Mouse (Mus musculus) midbrain, embryonic 11.5 days (tissue): Measurements from ENCODE around the gene Dclk1. TPM values are rescaled to one million over a fixed set of nuclear protein-coding genes. Genes with fewer than 3 reads are reported as not detected.

Source experiments
- ATAC-seq: fragments of 200-750 bp; cut with Nextera tagmentation; 2 replicates; pipeline ENCODE4 v1.8.0; 2017; ENCODE audit warnings: moderate TSS enrichment, moderate library complexity; ENCODE audit not compliant: low FRiP score
- DNase-seq: peaks from one replicate; pipeline ENCODE4 v3.0.0; 2015; ENCODE audit warnings: low spot score; ENCODE audit errors: missing footprints
- H3K27ac ChIP-seq: fragments of 300-500 bp; sonication (generic); 2 replicates; pipeline ENCODE4 v1.5.1; 2014; ENCODE audit warnings: low read depth, low read length
- H3K27me3 ChIP-seq: fragments of 300-500 bp; sonication (generic); 2 replicates; pipeline ENCODE4 v1.6.1; 2014; ENCODE audit warnings: mild to moderate bottlenecking, low read length, moderate library complexity, mixed read lengths; ENCODE audit not compliant: control insufficient read depth, insufficient read depth
- H3K36me3 ChIP-seq: fragments of 300-500 bp; sonication (generic); 2 replicates; pipeline ENCODE4 v1.6.1; 2014; ENCODE audit warnings: mild to moderate bottlenecking, low read length, moderate library complexity, mixed read lengths; ENCODE audit not compliant: control insufficient read depth, insufficient read depth
- H3K4me1 ChIP-seq: fragments of 300-500 bp; sonication (generic); 2 replicates; pipeline ENCODE4 v1.6.1; 2014; ENCODE audit warnings: low read length; ENCODE audit not compliant: control insufficient read depth, insufficient read depth
- H3K4me2 ChIP-seq: fragments of 300-500 bp; sonication (generic); 2 replicates; pipeline ENCODE4 v1.6.1; 2014; ENCODE audit warnings: mild to moderate bottlenecking, moderate library complexity
- H3K4me3 ChIP-seq: fragments of 300-500 bp; sonication (generic); 2 replicates; pipeline ENCODE4 v1.5.1; 2014; ENCODE audit warnings: low read depth, low read length
- H3K9ac ChIP-seq: fragments of 300-500 bp; sonication (generic); 2 replicates; pipeline ENCODE4 v1.6.1; 2014; ENCODE audit warnings: low read length
- H3K9me3 ChIP-seq: fragments of 300-500 bp; sonication (generic); 2 replicates; pipeline ENCODE4 v1.6.1; 2016; ENCODE audit warnings: low read length; ENCODE audit not compliant: control insufficient read depth
- WGBS: fragments of 180-500 bp; shearing (Covaris S2); extraction: QIAGEN DNeasy Blood & Tissue Kit; methylation state at CpG from one replicate; pipeline ENCODE4 v1.1.7; 2014; 5-methylcytosine and 5-hydroxymethylcytosine counted together
- polyA plus RNA-seq: library from polyadenylated mRNA; unstranded; fragments of >200 nt; fragmentation: Nextera tagmentation; extraction: Ambion mirVana; gene quantifications from 2 replicates; pipeline ENCODE4 v1.2.1, GENCODE M21; 2014

Dclk1 gene
- polyA plus RNA-seq, 1 experiment from 2014 or later, result 63.2 TPM

GRCm38 (mm10) chr3:55572297-55572681 lies 330.1 kb downstream of the Dclk1 start:
- ATAC-seq, result peak; percentile 54; the same call in 1 of the 2 replicates
- no peaks in the 10 kb centered on the region for H3K36me3 ChIP-seq
- WGBS, result 84% methylated on average over 4 of the region's 4 CpGs
- H3K4me2 ChIP-seq, result no peak overlapping the region
- H3K9me3 ChIP-seq, result no peaks in the 10 kb centered on the region
- no peak overlapping the region for H3K9ac ChIP-seq
- no peak for DNase-seq
- H3K27ac ChIP-seq, result peak overlapping the region; percentile 52
- no peak overlapping the region for H3K4me3 ChIP-seq
- no peaks in the 10 kb centered on the region for H3K27me3 ChIP-seq
- peaks cover 13% of the 10 kb centered on the region for H3K4me1 ChIP-seq

- no peak overlapping the region for H3K4me2 ChIP-seq
- H3K36me3 ChIP-seq, result no peaks in the 10 kb centered on the region
- no peak for ATAC-seq
- peaks cover 13% of the 10 kb centered on the region for H3K4me1 ChIP-seq
- no peak overlapping the region for H3K4me3 ChIP-seq
- no peak for DNase-seq
- WGBS, result 53% methylated on average over 4 of the region's 4 CpGs
- H3K9ac ChIP-seq, result no peak overlapping the region
- no peaks in the 10 kb centered on the region for H3K27me3 ChIP-seq
- H3K9me3 ChIP-seq, result no peaks in the 10 kb centered on the region
- H3K27ac ChIP-seq, result no peak overlapping the region
Measured at GRCm38 (mm10) chr3:55574003-55574402, 331.8 kb downstream of the Dclk1 start.

GRCm38 (mm10) chr3:55587434-55587971 lies 345.3 kb downstream of the Dclk1 start:
- Histone ChIP-seq H3K4me2 (peak overlapping the region; percentile 25; the same call in 1 of the 2 replicates), H3K4me1 (peaks cover 24% of the 10 kb centered on the region), H3K9me3 (no peaks in the 10 kb centered on the region), H3K27me3 (no peaks in the 10 kb centered on the region), H3K27ac (peak overlapping the region; percentile 54; the same call in 1 of the 2 replicates), H3K9ac (peak overlapping the region; percentile 49), H3K4me3 (no peak overlapping the region), H3K36me3 (no peaks in the 10 kb centered on the region)
- no peak for DNase-seq
- no peak; the same call in 1 of the 2 replicates for ATAC-seq
- WGBS, result 26% methylated on average over 12 of the region's 12 CpGs

- peak overlapping the region; percentile 54 for H3K27ac ChIP-seq
- peak overlapping the region; percentile 25 for H3K4me2 ChIP-seq
- no peak overlapping the region for H3K4me3 ChIP-seq
- peaks cover 24% of the 10 kb centered on the region for H3K4me1 ChIP-seq
- H3K27me3 ChIP-seq, result no peaks in the 10 kb centered on the region
- 8% methylated on average over 12 of the region's 12 CpGs for WGBS
- ATAC-seq (peak; percentile 94), DNase-seq (peak; percentile 94)
- H3K9me3 ChIP-seq, result no peaks in the 10 kb centered on the region
- H3K9ac ChIP-seq, result peak overlapping the region; percentile 49
- H3K36me3 ChIP-seq, result no peaks in the 10 kb centered on the region
Measured at GRCm38 (mm10) chr3:55587972-55588946, 346.1 kb downstream of the Dclk1 start.

Other genes with a start within 250 kb of the Dclk1 start
- 2.3 and 2.6 TPM in 2 replicates for gene Ccna1, start 186.9 kb upstream of the Dclk1 start, polyA plus RNA-seq
- 41.1 and 46.3 TPM in 2 replicates for gene Spg20, start 130.3 kb upstream of the Dclk1 start, polyA plus RNA-seq
- gene Ccdc169, start 105.0 kb upstream of the Dclk1 start, polyA plus RNA-seq, result 0.15 TPM in 1 of 2 replicates, not detected in the other
- not detected in 2 replicates for gene Sohlh2, start 60.3 kb upstream of the Dclk1 start, polyA plus RNA-seq
- not detected in 2 replicates for gene Gm21954, start 229.8 kb downstream of the Dclk1 start, polyA plus RNA-seq